Mouse (Mus musculus): ENCODE data around the gene Rpl6.
"Not testable (repeated sequence)": the region's sequence is repeated elsewhere in the genome, so short reads cannot be mapped to it uniquely, and the experiment has no call there.

Gene Rpl6

GRCm38 (mm10) chr5:121225854-121226253, 21.6 kb downstream of the Rpl6 start:
- DNase-seq (ENCODE audit: low read depth) = no peak

GRCm38 (mm10) chr5:121226406-121226805, 22.1 kb downstream of the Rpl6 start:
- DNase-seq (ENCODE audit: low read depth) = no peak

- DNase-seq (ENCODE audit: low read depth) = no peak
Measured at GRCm38 (mm10) chr5:121226845-121227244, 22.6 kb downstream of the Rpl6 start.

DNA sequence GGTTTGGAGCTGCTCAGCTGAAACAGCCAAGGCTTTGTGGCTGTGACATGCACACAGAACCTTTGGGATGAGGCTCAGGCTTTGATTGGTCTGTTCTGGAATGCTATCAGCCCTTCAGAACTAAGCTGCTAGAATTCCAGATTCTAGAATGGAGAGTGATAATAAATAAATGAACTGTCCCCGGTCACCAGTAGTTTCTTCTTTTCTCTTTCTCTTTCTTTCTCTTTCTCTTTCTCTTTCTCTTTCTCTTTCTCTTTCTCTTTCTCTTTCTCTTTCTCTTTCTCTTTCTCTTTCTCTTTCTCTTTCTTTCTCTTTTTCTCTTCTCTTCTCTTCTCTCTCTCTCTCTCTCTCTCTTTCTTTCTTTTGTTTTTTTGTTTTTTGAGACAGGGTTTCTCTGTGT, 23.0 kb downstream of the Rpl6 start:
- DNase-seq (ENCODE audit: low read depth) = not testable (repeated sequence)

GRCm38 (mm10) chr5:121229182-121229581, 24.9 kb downstream of the Rpl6 start:
- DNase-seq (ENCODE audit: low read depth) = no peak

DNA sequence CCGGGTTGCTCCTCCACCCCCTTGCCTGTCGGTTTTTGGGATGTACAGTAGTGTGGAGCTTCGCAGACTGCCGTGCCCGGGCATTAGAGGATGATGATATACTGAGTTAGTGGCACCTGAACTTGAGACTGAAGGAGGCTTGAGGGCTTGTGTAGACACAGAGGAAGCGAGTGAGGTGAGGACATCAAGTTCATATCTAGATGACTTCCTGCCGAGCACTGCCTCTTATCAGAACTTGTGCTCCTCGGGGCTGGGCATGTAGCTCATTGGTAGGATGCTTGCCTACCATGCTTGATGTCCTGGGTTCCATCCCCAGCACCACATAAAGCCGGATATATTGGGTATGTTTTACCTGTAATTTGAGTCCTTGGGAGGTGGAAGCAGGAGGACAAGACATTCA, 26.5 kb downstream of the Rpl6 start:
- no peak for DNase-seq (ENCODE audit: low read depth)

DNA sequence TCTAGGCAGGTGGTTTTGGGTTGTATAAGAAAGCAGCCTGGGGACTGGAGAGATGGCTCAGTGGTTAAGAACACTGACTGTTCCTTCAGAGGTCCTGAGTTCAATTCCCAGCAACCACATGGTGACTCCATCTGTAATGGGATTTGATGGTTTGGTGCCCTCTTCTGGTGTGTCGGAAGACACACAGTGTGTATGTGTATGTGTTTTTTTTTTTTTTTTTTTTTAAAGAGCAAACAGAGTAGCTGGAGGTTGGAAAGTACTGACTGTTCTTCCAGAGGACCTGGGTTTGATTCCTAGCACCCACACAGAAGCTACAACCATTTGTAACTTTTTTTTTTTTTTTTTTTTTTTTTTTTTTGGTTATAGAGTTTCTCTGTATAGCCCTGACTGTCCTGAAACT, 28.5 kb downstream of the Rpl6 start:
- no peak for DNase-seq (ENCODE audit: low read depth)

- no peak for DNase-seq (ENCODE audit: low read depth)
Measured at GRCm38 (mm10) chr5:121233726-121234125, 29.4 kb downstream of the Rpl6 start.

- DNase-seq (ENCODE audit: low read depth) = no peak
Measured at GRCm38 (mm10) chr5:121236171-121236570, 31.9 kb downstream of the Rpl6 start.

- no peak for DNase-seq (ENCODE audit: low read depth)
Measured at GRCm38 (mm10) chr5:121238208-121238607, 33.9 kb downstream of the Rpl6 start.

DNA sequence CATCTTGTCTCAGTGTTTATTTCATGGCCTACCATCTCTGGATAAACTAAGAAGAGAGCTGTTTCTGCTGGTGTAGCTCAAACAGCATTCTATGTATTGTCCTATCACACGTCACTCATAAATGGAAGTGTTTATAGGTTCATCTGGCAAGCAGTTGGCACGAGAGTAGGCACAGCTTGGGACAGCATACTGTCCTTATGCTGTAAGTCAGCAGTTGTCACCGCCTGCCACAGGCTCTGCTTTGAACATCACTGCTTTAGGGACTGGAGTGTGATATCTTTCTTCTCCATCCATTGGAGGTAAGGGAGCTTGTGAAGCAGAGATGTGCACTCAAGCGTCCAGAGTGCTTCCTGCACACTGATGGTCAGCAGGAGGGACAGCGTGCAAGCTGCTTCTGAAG, 35.6 kb downstream of the Rpl6 start:
- no peak for DNase-seq (ENCODE audit: low read depth)

GRCm38 (mm10) chr5:121241182-121241581, 36.9 kb downstream of the Rpl6 start:
- no peak for DNase-seq (ENCODE audit: low read depth)

GRCm38 (mm10) chr5:121242261-121242660, 38.0 kb downstream of the Rpl6 start:
- DNase-seq (ENCODE audit: low read depth) = no peak

DNA sequence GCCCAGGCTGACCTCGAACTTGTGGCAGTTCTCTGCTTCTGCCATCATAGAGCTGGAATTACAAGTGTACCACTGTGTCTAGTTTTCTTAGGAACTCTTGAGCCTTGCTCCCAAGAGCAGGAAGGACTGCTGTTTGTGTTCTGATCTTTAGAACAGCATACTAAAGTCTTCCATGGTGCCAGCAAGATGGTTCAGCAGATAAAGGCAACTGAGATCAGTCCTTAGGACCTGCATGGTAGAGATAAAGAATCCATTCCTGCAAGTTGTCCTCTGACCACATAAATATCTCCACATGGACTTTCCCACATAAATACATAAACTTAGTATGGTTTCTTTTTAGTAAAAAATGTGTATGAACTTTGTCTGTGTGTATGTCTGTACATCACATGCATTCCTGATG, 38.4 kb downstream of the Rpl6 start:
- no peak for DNase-seq (ENCODE audit: low read depth)

DNA sequence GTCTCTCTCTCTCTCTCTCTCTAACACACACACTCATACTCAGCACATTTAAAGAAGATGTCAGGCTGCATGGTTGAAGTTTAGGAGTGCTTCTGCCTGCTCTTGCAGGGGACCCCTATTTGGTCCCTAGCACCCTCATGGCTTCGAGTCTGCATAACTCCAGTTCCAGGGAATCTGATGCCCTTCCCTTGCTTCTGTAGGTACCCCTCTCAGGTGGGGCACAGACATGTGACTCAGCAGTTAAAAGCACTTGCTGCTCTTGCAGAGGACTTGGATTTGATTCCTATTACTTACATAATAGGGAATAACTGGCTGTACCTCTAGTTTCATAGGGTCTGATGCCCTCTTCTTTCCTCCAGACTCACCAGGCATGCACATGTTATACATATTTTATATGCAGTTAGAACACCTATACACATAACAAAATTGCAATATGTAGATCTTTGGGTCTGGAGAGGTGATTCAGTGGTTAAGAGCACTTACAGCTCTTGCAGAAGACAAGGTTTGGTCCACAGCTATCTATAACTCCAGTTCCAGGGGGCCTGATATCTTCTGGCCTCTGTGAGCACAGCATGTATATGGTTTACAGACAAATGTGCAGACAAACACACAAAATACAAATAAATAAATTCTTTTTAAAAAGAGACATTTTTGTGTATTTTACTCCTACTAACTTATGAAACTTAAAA, 39.5 kb downstream of the Rpl6 start:
- no peak for DNase-seq (ENCODE audit: low read depth)

GRCm38 (mm10) chr5:121244365-121244731, 40.1 kb downstream of the Rpl6 start:
- DNase-seq (ENCODE audit: low read depth) = no peak

DNA sequence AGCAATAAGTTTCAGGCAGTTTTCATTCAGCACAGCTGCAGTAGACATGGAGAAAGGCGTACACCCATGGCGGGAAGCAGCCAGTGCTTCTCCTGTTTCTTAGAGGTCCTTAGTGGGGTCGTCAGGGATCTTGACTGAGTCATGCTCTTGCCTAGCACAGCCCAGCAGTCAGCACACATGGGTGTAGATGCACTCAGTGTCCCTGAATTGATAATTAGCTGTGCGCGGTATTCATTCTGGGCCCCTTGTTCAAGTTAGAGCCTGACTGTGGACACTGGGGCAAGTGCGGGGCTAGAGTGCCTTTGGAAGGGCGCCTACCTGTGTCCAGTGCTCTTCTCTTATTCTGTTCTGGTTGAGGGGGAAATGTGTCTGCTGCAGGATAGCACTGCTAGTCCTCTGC, 40.9 kb downstream of the Rpl6 start:
- DNase-seq (ENCODE audit: low read depth) = no peak

- DNase-seq (ENCODE audit: low read depth) = no peak
Measured at GRCm38 (mm10) chr5:121248766-121249394, 44.6 kb downstream of the Rpl6 start.

DNA sequence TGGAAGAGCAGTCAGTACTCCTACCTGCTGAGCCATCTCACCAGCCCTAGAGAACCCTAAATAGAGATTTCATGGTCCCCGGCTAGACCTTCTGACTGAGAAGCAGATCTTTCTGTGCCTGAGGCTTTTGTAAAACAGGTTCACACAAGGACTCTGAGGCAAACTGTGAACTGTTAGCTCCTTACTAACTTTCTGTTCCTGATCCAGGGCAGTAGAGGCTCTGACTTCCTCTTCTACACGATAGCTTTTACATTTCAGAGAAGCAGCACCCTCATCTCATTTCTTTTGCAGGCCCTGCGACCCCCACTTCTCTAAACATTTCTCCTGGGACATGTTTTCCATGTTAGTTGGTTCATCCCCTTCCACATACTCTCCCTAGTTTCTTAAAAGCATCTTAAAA, 45.4 kb downstream of the Rpl6 start:
- no peak for DNase-seq (ENCODE audit: low read depth)

- no peak for DNase-seq (ENCODE audit: low read depth)
Measured at GRCm38 (mm10) chr5:121251813-121252212, 47.5 kb downstream of the Rpl6 start.

GRCm38 (mm10) chr5:121253816-121254497, 49.7 kb downstream of the Rpl6 start:
- no peak for DNase-seq (ENCODE audit: low read depth)

GRCm38 (mm10) chr5:121254977-121255376, 50.7 kb downstream of the Rpl6 start:
- no peak for DNase-seq (ENCODE audit: low read depth)

Data from fibroblast of lung, adult 2 months (primary cell).